Mouse (Mus musculus) MN1 (cell line): ENCODE results near the gene Kdm6b.

ENCODE experiments used
- DNase-seq: peaks from one replicate; pipeline ENCODE4 v3.0.0-alpha.2; 2016; ENCODE audit warnings: low spot score

Gene Kdm6b

DNA sequence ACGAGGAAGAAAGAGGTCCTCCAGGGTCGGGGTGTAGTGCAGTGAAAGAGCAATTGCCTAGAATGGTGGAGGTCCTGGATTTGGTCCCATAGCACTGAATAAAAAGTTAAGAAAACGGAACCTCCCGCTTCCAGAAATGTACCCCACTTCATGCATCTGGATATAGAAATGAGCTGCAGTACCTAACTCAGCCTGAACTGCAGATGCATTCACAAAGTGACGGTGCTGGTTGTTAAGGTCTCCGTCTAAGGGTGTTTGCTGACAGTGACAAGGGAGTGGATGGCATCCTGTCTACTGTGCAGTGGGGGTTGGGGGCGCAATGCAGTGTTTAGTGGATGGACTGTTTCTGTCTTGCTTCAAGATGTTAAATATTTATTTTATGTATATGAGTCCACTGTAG is 26.7 kb downstream of the Kdm6b start:
- no peak for DNase-seq

DNA sequence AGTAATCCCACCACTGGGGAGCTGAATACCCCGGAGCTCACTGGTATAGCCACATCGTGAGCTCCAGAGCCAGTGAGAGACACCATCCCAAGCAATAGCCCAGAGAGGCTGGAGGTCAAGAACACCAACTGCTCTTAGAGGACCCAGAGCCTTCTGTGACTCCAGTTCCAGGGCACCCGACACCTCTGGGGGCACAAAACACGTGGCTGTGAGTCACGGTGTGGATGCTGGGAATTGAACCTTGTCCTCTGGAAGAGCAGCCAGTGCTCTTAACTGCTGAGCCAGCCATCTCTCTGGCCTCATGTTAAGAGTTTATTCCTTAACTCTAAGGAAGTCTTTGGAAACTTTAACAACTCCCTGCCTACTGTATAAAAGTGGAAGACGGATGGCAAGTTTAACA is 28.5 kb downstream of the Kdm6b start:
- DNase-seq: no peak

DNA sequence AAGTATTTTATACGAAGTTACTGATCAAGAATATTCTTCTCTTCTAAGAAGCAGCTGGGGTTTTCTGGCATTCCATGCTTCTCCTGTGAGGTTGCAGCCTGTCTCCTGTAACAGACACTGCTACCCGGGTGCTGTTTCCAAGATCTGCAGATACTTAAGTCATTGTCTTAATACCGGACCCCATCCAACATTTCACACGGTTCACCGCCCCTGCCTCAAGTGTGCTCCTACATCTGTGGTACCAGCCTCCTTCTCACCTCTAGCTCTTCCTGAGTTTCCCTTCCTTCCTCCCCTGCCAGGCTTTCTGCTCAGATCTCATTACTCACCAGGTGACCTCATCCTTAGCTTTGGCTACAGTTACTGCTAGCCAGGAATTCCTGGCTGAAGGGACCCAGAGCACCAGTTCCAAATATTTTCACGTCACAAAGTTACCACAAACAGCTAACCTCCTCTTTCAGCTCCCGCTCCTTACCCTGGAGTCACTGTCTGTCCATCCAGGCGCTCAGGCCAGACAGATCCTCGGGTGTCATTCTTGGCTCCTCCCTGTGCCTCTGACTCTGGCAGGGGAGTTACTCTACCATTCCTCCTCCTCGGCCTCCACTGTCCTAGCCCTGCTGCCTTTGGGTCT is 30.9 kb downstream of the Kdm6b start:
- peak; percentile 51 for DNase-seq

DNA sequence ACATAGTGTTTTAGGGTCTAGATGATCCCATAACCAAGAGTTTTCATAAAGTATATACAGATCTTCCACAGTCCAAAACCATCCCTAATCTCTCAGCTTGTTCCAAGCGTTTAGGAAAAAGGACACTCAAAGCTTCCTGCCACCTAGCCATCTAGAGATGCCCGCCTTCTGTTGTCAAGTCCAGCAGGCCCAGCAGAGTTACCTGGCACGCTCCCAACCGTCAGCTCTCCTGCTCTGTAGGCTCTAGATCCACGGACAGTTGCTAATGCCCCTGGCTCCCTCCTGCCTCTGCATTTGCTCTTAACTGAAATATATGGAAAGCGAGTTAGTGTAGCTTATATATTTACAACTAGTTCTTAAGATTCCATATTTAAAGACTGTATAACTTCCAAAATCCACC is 32.1 kb downstream of the Kdm6b start:
- DNase-seq: no peak

DNA sequence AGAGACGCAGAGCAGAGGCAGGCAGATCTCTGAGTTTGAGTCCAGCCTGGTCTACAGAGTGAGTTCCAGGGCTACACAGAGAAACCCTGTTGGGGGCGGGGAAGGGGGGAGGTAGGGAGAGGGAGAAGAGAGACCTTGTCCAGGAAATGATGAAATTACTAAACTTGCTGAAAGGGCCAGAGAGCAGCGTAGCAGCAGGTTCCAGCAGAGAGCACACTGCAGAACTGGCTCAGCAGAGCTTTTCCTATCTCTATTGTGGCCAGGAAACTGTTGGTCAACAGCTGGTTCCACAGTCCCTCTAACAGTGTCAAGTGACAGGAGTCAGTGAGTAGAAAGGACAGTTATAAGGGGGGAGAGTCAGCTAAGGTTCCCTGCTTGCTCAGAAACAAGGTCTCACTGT is 33.9 kb downstream of the Kdm6b start:
- DNase-seq: no peak

DNA sequence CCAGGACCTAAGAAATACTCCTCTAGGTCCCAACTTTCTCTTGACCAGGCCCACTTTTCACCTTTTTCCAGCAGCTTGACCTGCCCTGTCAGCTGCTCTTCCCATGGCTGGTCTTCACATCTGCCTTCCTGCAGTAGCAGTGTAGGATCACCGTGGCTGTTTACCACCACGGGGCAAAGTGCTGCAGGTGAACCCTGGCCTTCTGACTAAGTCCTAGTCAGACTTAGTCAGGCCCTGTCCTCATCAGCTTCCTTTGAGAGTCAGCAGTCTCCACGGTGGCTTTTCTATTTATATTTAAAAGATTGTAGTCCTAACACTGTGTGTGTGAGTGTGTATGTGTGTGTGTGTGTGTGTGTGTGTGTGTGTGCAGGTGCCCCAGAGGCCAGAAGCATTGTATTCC is 35.7 kb downstream of the Kdm6b start:
- no peak for DNase-seq

DNA sequence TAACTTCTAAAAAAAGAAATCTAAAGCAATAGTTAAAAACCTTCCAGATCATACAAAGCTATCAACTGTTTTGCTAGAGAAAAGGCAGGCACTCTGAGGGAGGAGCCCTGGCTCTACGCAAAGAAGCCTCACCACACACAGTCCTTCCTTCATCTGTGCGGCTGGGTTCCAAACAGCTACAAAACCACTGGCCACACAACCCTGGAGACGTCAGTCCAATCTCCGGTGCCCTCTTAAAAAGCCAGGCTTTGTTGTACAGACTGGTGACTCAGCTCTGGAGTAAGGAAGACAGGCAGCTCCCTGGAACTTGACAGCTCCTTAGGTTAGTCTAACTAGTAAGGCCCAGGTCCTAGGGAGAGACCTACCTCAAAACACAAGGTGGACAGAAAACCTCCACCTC is 37.8 kb downstream of the Kdm6b start:
- DNase-seq: no peak

DNA sequence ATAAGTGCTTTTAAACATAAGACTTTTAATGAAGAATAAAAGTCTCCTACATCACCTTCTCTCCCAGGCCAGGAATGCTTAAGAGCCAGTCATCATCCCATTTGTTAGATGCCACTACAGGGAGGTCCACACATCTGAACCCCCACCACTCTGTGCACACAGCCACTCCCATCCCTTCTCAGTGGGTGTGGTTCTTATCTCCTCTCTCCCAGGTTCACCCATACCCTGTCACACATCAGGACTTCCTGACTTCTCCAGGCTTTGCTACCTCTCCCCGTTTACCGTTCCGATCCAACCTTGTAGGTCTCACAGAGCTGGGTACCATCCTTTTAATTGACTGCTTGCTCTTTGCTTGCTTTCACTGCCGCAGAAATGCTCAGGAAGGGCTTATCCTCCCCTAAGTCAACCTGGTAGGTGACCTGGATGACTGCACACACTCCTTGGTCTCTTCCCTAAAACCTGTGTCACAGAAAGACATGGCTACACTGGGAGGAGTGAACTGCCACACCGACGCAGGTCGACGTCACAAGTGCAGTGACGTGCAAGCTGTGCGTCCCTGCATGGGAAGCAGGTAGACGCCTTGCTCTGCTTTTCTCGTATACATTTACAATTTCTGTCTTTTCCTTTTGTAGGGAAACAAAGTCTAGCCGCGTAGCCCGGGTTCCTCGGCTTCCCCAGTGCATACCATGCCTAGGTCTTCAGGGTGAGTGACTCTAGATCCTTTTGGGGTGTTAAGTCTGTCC is 40.1 kb downstream of the Kdm6b start:
- DNase-seq: no peak

DNA sequence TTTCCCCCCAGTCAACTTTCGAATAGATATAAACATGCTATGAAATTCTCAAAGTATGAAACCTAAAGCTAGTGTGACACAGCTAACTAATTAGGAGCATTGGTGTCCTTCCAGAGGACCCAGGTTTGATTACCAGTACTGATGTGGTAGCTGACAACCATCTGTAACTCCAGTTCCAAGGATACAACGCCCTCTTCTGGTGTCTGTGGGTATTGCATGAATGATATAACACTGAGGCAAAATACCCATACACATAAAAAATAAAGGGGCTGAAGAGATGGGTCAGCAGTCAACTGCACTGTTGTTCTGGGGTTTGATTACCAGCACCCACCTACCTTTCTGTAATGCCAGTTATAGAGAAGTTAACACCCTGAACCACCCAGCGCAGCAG is 40.7 kb downstream of the Kdm6b start:
- DNase-seq: no peak

DNA sequence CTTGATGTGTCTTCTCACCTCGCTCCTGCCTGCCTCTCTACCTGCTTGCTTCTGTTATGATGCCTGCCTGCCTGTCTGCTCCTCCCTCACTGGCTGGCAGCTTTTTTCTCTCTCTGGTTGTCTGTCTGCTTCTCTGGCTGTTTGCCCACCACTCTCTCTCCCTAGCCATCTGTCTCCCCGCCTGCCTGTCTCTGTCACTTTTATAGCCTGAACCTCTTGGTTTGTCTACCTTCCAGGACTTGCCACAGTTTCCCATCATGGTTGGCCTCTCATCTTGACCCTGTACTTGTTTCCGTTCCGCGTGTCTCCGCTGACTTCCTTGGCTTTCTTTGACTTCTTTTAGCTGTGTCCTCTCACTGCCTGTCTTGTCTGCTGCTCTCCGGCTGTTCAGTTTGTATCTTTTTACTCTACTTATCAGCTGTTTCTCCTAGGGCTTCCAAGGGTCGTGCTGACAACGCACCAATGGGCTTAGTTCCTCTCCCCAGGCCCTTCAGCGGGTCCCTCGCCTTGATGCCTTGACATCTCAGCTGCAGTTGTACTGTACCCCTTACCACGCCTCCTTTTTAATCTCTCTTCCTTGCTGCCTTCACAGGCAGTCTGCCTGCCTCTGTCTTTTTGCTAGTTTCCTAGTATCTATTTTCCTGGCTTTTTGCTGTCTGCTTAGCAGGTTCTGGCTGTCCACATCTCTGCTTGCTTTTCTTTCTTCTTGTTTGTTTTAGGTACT is 41.3 kb downstream of the Kdm6b start:
- DNase-seq: peak; percentile 40

DNA sequence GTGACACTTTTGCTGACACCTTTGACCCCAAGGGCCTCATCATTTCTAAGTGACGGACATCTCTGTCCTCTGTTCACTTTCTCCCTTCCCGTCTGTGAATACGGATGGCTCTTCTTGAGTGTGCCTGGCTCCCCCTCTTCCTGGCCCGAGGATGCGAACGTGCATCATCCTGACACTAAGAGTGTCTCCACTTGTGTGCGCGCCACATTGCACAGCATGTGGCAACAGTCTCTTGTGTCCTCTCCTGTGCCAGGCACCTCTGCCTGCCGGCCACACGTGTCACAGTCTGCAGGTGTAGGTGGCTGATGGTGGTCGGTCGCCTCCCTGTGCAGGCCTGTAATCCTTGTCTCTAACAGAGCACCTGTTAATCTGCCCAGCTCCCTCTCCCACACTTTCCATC is 41.9 kb downstream of the Kdm6b start:
- no peak for DNase-seq

DNA sequence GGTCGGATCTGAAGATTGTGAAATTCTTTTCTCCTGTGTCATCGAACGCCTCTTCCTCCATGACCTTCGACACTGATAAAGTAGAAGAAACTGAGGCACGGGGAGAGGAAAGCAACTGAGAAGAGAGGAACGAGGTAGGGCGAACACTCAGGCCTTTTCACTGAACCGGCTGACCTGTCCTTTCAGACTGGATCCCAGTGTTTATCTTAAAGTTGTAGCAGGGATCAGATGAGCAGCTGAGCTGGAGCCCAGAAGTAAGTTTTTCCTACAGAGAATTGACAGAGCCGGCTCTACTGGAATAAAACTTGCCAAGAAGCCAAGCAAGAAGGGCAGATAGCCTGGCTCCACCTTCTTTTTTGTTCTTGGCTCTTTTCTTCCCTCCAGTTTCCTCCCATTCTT is 42.7 kb downstream of the Kdm6b start:
- no peak for DNase-seq

DNA sequence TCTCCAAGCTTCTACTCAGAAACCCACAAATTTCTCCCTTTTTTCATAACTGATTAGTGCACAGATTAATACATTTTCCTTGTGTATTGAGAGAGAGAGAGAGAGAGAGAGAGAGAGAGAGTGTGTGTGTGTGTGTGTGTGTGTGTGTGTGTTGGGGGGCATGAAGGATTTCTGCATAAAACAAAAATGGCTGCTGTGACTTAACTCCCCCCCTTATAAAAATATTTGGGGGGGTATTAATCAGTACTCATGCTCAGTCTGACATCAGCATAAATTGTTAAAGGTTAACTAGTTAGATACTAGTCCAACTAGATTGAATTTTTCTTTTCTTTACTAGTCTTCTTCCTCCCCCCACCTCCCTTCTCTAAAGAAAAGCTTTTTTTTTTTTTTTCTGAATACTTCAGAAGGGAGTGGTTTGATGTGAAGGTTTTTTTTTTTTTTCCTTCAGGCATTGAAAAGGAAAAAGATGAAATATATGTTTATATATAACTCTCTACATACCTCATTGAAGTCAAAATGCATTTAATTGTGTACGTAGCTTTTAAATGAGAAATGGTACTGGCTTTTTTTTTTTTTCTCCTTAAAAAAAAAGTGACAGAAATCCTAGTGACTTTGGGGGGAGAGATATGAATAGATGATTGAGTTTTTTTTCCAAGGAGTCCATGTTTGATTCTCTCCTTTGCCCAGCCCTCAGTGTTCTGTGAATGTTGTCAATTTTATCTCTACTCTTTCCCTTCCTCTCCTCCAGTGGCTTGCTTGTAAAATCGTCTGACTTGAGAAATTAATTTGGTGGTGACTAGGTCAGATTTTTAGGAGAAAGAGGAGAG is 43.3 kb downstream of the Kdm6b start:
- DNase-seq: no peak

DNA sequence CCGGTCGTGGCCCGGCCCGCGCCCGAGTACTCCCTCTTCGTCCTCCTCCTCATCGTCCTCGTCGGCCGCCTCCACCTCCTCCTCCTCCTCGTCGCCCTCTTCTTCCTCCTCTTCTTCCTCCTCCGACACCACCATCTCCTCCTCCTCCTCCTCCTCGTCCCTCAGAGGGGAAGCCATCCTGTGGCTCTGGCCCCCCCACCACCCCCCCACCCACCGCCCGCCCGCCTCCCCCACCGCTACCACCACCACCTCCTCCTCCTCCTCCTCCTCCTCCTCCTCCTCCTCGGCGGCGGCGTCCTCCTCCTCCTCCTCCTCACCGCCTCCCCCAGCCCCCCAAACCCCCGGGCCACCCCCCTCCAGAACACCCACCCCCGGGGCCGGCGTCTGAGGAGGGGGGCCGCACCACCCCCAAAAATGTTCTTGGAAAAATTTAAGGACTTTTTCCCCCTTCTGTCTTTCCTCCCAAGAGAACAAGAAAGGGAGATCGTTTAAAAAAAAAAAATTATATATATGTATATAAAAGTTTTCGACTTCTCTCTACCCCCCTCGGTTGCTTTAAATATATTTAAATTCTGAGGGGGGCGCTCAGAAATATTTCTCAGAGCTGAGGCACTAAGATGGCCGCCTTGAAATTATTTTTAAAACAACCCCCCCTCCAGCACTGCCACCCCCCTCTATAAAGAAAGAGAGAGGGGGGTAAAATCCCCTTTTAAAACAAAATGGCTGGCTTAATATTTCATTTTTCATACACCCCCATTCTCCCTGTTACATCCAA is 44.1 kb downstream of the Kdm6b start, which contains the start of gene Chd3:
Gene Chd3, minus strand, starts transcription at position 192 of the 775 bp plus-strand sequence.
- no peak for DNase-seq

DNA sequence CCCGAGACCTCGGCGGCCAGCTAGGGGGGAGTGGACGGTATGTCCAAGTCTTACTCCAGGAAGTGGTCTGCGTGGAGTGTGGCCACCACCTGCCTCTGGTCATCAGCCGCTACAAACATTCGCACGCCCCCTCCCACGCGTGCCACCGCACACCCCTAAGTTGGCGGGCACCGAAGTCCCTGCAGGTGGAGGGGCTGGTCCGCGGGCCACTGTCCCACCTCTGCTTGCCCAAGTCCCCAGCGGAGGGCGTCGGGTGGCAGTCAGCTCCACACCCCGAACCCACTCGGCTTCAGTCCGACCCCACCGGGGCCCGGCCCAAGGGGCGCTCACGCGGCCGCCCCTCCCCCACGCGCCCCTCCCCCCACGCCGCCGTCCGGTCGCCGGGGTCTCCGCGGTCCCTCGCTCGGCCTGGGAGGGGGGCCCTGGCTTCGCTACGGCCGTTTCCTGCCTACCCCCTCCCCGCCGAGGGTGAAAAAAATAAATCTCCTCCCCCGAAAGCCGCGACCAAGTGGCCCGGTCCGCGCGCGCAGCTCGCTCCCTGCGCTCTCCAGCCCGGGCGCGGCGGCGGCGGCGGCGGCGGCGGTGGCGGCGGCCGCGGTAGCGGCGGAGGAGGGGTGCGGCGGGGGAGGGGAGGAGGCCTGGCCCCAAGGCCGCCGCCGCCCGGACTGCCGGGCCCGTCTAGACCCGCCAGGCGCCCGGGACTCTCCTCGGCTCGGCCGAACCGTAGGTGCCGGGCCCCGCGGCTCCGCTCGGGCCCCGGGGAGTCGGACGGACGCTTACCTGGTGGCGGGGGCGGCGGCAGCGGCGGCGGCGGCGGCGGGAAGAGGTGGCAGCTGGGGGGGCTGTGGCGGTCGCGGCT is 44.9 kb downstream of the Kdm6b start:
- DNase-seq: peak; percentile 67

DNA sequence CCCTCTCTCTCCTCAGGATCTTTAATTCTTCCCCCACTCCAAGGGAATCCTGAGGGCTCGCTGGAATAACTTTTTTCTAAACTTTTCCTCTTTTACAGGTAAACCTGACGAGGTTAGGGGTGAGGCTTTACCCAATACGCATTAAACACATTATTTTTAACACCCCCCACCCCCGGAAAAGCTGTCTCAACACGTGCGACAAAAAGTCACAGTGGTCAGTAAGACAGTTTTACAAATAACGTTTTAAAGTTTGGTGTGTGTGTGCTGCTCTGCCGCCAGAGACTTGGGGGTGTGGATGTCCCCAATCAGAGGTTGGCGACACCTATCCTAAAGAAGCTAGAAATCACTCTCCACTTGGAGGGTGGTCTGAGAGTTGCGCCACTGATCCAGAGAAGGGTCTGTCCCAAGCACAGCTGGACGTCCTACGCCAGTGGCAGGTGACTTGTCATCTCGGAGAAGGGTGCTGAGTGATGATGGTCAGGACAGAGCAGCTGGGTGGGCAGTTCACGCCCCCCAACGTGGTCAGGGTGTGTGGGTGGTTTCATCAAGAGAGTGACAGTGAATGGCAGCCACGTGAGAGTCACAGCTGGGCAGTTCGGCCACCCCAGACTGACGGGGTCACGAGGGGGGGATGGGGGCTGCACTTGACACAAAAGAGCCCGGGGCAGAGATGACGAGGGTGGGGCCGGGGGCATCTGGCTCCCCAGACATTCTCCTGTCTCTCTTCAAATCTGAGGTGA is 45.7 kb downstream of the Kdm6b start:
- peak; percentile 28 for DNase-seq

DNA sequence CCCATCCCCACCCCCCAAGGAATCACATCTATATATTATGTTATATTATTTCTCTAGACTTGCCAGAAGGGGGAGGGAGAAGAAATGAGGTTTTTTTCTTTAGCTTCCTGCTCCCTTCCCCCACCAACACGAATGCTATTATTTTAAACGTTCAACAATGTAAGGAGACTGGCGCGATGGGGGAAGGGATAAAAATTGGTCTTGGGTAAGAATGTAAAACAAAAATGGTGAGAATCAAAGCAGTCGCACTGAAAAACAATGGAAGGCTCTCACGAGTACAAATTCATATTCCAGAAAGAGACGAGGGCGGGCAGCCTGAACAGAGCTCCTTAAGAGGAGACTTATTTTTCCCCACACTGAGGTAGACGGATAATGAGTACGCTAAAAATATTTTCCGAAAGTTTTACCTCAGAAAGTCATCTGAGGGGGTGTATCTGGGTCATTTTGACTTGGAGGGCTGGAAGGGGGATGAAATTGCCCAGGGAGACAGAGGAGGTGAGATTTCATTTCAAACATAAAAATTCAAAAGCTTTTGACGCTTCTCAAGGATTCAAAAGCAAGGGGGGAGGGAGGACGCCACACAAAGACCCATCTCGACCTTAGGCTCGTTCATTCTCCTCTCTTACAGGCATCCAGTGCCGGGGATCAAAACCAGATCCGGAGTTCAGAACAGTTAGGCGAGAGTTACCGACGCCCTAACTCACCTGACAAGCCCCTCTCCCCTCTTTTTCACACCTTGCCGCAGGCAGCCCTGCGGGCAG is 46.4 kb downstream of the Kdm6b start:
- peak; percentile 64 for DNase-seq

DNA sequence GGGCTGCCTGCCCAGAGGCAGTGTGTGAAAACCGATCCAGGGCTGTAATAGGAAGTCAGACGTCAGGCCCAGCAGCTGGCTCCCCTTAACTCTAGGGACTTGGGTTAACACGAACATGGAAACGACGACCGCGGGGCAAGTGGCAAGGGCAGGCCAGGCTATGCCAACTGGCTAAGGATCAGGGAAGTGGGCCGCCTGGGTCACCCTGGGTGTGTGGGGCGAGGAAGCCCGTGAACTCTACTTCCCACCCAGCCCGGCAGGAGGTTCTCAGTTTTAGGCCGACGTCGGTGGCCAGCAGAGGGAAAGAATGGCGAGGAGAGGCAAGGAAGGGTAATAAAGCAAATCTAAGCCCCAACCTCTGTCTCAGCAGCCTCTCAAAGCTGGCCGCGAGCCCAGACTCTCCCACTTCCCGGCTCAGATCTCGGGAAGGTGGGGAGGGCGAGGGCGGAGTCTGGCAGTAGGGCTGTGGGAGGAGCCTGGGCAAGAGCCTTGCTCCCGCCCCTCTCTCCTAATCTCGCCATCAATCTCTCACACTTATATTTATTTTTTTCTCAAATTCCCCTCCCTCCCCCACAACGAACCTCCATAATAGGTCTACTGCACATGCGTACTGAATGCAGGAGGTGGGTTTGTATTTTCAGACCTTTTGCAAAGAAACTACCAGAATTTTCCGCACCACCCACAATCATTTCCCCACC is 47.2 kb downstream of the Kdm6b start:
- peak; percentile 94 for DNase-seq

DNA sequence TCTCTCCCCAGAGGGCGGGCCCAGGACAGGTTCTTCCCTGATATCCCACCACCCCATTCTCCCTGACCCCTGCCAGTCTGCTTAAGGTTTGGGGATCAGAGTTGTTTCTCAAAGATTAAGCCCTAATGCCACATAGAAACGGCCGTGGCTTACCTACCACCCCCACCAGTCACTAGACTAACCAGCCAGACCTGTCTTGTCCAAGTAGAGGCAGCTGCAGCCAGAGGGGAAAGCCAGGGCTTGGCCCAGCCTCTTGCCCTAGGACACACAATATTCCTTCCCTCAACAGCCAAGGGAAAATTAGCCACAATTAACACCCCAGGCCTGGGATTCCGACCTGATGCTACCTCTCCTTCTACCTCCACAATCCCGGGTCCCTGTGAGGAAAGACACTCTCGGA is 47.8 kb downstream of the Kdm6b start:
- no peak for DNase-seq
